Mouse (Mus musculus) mature B cell (primary cell): ENCODE results near the gene Wdr61.

Experiments used
- in situ Hi-C: fragments of 300-500 bp; cut with MboI; formaldehyde crosslinking; loops from 2 replicates; pipeline ENCODE4 v1.14.3; 2019

Gene Wdr61

DNA sequence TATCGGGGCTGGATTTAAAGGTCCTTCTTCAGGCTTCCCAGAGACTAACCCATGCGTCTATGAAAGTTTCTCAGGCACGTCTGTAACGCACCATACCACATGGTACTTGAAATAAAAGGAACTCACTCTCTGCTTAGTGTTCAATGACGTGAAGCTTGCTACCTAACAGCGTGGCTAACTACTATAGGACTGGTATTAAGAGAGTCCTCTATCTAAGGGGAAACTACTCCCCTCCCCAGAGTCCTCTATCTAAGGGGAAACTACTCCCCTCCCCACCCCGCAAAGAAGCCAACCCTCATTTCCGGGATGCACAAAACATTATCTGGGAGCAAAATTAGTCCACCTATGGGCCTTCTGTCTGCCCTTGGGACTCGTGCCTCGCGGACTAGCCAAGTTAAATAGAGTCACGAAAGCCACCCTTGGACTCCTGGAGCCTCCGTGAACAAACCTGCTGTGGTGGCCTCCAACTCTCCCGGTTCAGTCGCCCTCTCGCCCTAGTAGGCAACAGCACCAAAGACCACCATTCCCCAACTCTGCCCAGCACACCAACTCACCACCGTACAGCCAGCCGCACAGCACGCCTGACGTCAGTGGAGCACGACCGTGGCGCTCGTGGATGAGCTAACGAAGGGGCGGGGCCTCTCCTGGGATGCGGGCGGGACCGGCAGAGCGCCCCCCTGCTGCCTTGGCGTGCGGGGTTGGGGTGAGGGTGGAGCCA lies at the start of gene Wdr61:
Gene Wdr61 (minus strand): TSS at position 599 of the 718 bp plus-strand sequence.
- in situ Hi-C loops, result no loop called here

GRCm38 (mm10) chr9:54784003-54784402 lies 49.7 kb upstream of the Wdr61 start:
- in situ Hi-C loops, result no loop called here

- in situ Hi-C loops, result no loop called here
Observed at GRCm38 (mm10) chr9:54782504-54782903, 48.2 kb upstream of the Wdr61 start.

GRCm38 (mm10) chr9:54779280-54779679 lies 45.0 kb upstream of the Wdr61 start:
- in situ Hi-C loops, result no loop called here

- in situ Hi-C loops, result no loop called here
Observed at GRCm38 (mm10) chr9:54776451-54776982, 42.2 kb upstream of the Wdr61 start.

DNA sequence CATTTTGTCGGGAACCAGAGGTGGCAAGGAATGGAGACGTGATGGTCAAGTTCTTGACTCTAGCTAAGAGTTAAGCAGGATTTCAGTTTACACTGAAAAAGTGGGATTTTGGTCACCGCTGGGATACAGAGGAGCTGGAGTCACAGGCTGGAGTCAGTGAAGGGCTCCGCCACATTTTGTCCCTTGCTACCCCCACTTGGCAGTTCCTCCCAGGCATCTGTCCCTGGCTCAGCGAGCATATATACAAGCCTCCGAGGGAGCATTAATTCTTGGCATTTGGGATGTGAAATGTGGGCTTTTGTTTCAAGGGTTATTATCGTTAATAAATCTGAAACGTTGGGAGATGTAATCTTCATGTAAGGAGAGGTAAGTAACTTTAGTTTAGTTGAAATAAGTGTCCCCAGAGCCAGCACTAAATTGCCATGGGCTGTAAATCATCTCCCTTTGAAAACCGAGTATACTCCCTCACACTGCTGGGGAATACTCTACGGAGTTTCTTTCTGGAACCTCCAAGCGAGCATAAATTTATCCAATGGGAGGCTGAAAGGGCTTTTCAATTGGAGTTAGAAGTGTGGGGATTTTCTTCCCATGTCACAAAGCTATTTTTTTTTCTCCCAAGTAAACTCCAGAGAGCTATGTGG lies 35.9 kb upstream of the Wdr61 start:
- in situ Hi-C loops, result no loop called here

GRCm38 (mm10) chr9:54765336-54766085 lies 31.2 kb upstream of the Wdr61 start:
- in situ Hi-C loops, result no loop called here

DNA sequence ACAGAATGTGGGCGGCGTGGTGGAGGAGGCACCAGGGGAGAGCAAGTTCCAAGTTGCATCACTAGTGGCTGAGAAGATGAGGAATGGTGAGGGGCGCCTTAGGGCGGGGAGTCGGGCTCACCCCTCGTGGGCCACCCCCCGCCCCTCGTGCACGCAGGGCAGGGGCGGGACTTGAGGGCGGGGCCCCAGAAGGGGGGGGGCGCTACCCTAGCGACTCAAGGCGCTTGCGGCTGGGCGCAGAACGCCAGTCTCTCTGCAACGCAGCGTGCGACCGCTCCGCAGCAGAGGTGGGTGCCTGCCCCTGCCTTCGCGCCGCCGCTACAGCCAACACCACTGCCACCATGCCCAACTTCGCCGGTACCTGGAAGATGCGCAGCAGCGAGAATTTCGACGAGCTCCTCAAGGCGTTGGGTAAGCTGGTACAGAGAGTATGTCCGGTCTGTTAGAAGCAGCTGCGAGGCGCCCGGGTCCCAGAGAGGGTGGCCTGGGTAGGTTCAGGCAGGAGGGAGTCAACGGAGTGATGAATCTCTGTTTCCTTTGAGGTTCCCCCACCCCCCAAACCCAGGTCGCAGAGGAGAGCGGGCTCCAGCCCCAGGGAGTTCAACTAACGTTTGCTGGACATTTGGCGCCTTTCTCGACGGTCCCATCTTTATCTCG lies 30.4 kb upstream of the Wdr61 start, which contains the start of gene Crabp1:
Gene Crabp1 (plus strand): TSS at position 188 of the 657 bp plus-strand sequence.
- in situ Hi-C loops, result no loop called here

DNA sequence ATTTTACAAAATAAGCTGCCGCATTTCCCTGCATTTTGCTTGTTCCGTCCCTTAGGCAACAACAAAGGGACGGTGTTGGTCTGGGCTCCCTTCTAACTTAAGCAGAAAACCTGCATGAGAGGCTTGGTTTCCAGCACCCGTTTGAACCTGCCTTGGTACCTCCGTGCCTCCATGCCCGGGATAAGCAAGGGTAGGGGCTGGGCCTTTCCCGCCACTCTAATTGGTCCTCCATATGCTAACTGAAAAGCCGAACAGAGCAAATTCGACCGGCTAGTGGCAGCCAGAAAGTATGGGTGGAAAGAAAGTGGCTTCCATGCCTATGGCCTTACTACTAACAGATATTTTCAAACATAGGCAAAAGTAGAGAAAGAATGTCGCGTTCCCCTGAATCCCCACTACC lies 29.8 kb upstream of the Wdr61 start:
- in situ Hi-C loops, result no loop called here

GRCm38 (mm10) chr9:54759592-54759991 lies 25.3 kb upstream of the Wdr61 start:
- in situ Hi-C loops, result no loop called here

- in situ Hi-C loops, result no loop called here
Observed at GRCm38 (mm10) chr9:54752944-54753295, 18.6 kb upstream of the Wdr61 start.

DNA sequence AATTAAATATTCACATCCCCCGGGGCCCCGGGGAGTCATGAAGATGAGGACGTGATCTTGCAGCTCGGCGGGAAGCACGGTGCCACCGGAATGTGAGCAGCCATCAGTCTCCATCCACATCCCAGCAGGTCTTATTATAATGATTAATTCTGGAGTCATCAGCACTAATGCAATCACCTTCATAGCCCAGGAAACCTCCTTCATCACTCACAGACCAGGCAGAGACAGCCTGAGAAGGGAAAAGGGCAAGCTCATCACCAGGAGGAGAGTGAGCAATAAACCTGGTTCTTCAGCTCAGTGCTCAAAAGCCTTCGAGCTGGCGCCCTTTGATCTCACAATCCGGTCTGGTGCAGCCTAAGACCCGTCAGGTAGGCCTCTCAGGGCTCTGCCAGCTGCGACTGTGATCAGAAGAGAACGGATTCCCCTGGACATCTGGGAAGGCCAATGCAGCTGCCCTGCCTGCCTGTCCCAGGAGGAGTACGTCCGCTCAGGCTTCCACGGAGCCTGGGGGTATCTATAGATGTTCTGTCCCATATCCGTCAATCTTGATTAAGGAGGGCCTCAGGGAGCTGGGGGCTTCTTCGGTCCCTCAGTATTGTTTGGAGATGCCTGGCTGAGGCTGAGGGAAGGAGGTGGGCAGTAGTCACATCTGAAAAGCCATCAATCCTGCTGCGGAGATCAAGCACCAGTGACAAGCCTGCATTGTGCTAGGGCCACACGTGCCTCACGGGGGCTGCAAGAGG lies 18.1 kb upstream of the Wdr61 start:
- in situ Hi-C loops, result no loop called here

- in situ Hi-C loops, result no loop called here
Observed at GRCm38 (mm10) chr9:54751684-54752083, 17.4 kb upstream of the Wdr61 start.

- in situ Hi-C loops, result no loop called here
Observed at GRCm38 (mm10) chr9:54750215-54750981, 16.1 kb upstream of the Wdr61 start.

GRCm38 (mm10) chr9:54745740-54746370 lies 11.5 kb upstream of the Wdr61 start:
- in situ Hi-C loops, result no loop called here

GRCm38 (mm10) chr9:54743891-54744290 lies 9.6 kb upstream of the Wdr61 start:
- in situ Hi-C loops, result no loop called here

GRCm38 (mm10) chr9:54738376-54738775 lies 4.1 kb upstream of the Wdr61 start:
- in situ Hi-C loops, result no loop called here

- in situ Hi-C loops, result no loop called here
Observed at GRCm38 (mm10) chr9:54736284-54736701, 2.0 kb upstream of the Wdr61 start.

DNA sequence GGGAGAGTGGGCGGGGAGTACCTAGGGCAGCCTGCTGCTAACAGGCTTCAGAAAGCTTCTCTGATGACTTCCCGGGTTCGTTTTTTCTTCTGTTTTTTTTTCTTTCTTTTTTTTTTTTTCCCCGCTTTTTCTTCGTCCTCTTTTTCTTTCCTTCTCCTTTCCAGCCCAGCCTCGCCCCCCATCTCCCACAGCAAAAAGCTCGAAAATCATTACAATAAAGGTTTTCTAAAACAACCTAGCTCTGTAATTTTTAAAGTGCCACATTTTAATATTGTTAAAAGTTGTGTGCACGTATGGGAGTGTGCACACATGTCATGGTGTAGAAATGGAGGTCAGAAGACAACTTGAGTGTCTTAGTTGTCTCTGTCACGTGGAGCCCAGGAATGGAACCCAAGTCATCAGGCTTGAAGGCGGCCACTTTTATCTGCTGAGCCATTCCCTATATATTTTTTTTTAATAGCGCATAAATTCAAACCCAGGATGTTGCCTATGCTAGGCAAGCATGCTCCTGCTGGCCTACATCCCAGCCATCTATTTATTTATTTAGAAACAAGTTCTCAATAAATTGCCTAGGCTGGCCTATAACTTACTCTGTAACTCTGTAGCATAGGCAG lies 427 bp upstream of the Wdr61 start:
- in situ Hi-C loops, result no loop called here

DNA sequence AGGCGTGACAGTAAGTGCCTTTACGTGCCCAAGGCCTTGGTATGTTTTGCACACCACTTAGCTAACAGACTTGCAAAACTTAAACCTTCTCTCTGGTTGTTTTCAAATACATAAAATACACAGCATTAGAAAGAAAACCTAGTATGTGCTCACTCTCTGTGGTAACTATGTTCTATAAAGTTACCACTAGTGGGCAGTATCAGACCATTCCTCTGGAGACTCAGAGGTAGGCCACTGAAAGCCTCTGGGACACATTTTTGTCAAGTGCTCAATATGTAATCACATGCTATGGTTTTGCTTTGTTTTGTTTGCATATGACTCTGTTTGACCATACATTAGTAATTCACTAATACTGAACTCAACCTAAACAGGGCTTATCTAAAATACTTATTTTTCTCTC lies 2.2 kb downstream of the Wdr61 start:
- in situ Hi-C loops, result no loop called here
